Mouse (Mus musculus) kidney, adult 18-20 months (tissue): ENCODE measurements around the gene 4921539E11Rik.

Source experiments
- DNase-seq: peaks from one replicate; pipeline ENCODE4 v3.0.0; 2021

4921539E11Rik gene

GRCm38 (mm10) chr4:103290763-103291162, at the start of gene 4921539E11Rik:
4921539E11Rik (minus strand) TSS chr4:103290863.
- no peak for DNase-seq

- DNase-seq: no peak
Observed at GRCm38 (mm10) chr4:103335134-103335533, 44.5 kb upstream of the 4921539E11Rik start.

- DNase-seq: no peak
Observed at GRCm38 (mm10) chr4:103329348-103329747, 38.7 kb upstream of the 4921539E11Rik start.

GRCm38 (mm10) chr4:103326994-103327393, 36.3 kb upstream of the 4921539E11Rik start:
- peak; percentile 81 for DNase-seq

- DNase-seq: no peak
Observed at GRCm38 (mm10) chr4:103324688-103325451, 34.2 kb upstream of the 4921539E11Rik start.

- DNase-seq: no peak
Observed at GRCm38 (mm10) chr4:103321461-103321860, 30.8 kb upstream of the 4921539E11Rik start.

GRCm38 (mm10) chr4:103315861-103316260, 25.2 kb upstream of the 4921539E11Rik start:
- no peak for DNase-seq

GRCm38 (mm10) chr4:103314526-103314910, 23.9 kb upstream of the 4921539E11Rik start:
- no peak for DNase-seq

GRCm38 (mm10) chr4:103313587-103314525, 23.2 kb upstream of the 4921539E11Rik start, which contains the start of gene Oma1:
Oma1 (plus strand) TSS chr4:103313812.
- peak; percentile 99 for DNase-seq

GRCm38 (mm10) chr4:103303851-103304250, 13.2 kb upstream of the 4921539E11Rik start:
- DNase-seq: no peak

- no peak for DNase-seq
Observed at GRCm38 (mm10) chr4:103299342-103299741, 8.7 kb upstream of the 4921539E11Rik start.

- no peak for DNase-seq
Observed at GRCm38 (mm10) chr4:103288342-103288741, 2.3 kb downstream of the 4921539E11Rik start.

GRCm38 (mm10) chr4:103273021-103273420, 17.6 kb downstream of the 4921539E11Rik start:
- no peak for DNase-seq

- DNase-seq: no peak
Observed at GRCm38 (mm10) chr4:103269336-103269735, 21.3 kb downstream of the 4921539E11Rik start.

- no peak for DNase-seq
Observed at GRCm38 (mm10) chr4:103265166-103265565, 25.5 kb downstream of the 4921539E11Rik start.

- DNase-seq: no peak
Observed at GRCm38 (mm10) chr4:103263812-103264396, 26.8 kb downstream of the 4921539E11Rik start.

- DNase-seq: no peak
Observed at GRCm38 (mm10) chr4:103263378-103263777, 27.3 kb downstream of the 4921539E11Rik start.

- no peak for DNase-seq
Observed at GRCm38 (mm10) chr4:103258817-103259216, 31.8 kb downstream of the 4921539E11Rik start.

GRCm38 (mm10) chr4:103253846-103254245, 36.8 kb downstream of the 4921539E11Rik start:
- DNase-seq: no peak

GRCm38 (mm10) chr4:103249436-103250085, 41.1 kb downstream of the 4921539E11Rik start:
- DNase-seq: no peak

- no peak for DNase-seq
Observed at GRCm38 (mm10) chr4:103247813-103248212, 42.9 kb downstream of the 4921539E11Rik start.

GRCm38 (mm10) chr4:103247249-103247648, 43.4 kb downstream of the 4921539E11Rik start:
- no peak for DNase-seq

GRCm38 (mm10) chr4:103232156-103232555, 58.5 kb downstream of the 4921539E11Rik start:
- DNase-seq: no peak
